Mouse (Mus musculus) lung, adult 2 months (tissue): ENCODE data around the gene Rtn1. TPM values are rescaled to one million over a fixed set of nuclear protein-coding genes. Genes with fewer than 3 reads are reported as not detected.

Source experiments
- DNase-seq: peaks from one replicate; pipeline ENCODE4 v3.0.0; 2022
- H3K4me1 ChIP-seq: fragments of 200-500 bp; 2 replicates; pipeline ENCODE4 v1.6.1; 2011; ENCODE audit warnings: low read length; ENCODE audit not compliant: control insufficient read depth, insufficient read depth
- H3K4me3 ChIP-seq: fragments of 200-500 bp; replicated peaks from 2 replicates; pipeline ENCODE3; 2011; ENCODE audit warnings: low read depth, mild to moderate bottlenecking, control low read depth, low read length; ENCODE audit errors: extremely low read depth
- CTCF ChIP-seq: fragments of 200-500 bp; IDR thresholded peaks from 2 replicates; pipeline ENCODE4 v1.5.1; 2011; ENCODE audit warnings: mild to moderate bottlenecking, low read length, control low read depth; ENCODE audit not compliant: insufficient read depth
- POLR2A ChIP-seq: fragments of 200-500 bp; IDR thresholded peaks from 2 replicates; pipeline ENCODE4 v1.6.1; 2011; ENCODE audit warnings: low read depth, mild to moderate bottlenecking, control low read depth, low read length, borderline replicate concordance; ENCODE audit errors: extremely low read depth
- WGBS: fragments of 180-500 bp; shearing (Covaris S2); methylation state at CpG from one replicate; pipeline ENCODE4 v1.1.7; 2018; 5-methylcytosine and 5-hydroxymethylcytosine counted together
- polyA plus RNA-seq: library from polyadenylated mRNA; depleted of rRNA; stranded (reverse); fragments of >200 nt; gene quantifications from 2 replicates; pipeline ENCODE4 v1.2.3, GENCODE M21; 2012

Gene Rtn1
- polyA plus RNA-seq, 1 experiment = 9.2 TPM

DNA sequence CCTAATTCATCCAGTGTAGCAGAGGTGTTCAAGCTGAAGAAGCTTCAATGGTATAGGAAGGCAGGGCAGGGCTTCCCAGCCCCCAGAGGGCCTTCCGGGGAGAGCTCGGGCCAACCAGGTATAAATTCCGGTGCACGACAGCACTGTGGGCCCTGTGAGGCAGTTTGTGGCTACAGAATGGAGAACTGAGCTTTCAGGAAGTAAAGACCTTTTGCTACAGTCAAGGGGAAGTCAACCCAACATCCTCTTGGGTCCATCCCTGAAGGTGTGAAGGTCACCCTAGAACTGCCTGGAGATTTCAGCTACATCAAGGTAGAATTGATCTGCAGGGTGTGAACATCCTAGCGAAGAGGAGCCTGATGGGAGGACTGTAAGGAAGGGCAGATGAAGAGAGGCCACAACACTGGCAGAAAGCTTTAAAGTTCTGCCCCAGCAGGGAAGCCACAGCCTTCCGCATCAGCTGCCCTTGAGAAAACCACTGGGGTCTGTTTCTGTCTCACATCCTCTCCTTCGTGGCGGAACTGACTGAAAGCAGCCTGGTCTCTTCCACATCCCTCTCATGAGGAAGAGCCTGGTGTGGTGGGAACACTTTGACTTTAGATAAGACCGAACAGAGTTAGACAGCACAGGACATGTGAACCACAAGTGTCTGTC, 47.0 kb downstream of the Rtn1 start:
- TF ChIP-seq POLR2A (no peak), CTCF (no peak)
- H3K4me1 ChIP-seq = 0 out of 2 replicates have a peak, but pooled peaks cover 2% of the 10 kb centered on the region
- no peak for DNase-seq
- no peak overlapping the region for H3K4me3 ChIP-seq
- WGBS = 66% methylated on average over 9 of the region's 9 CpGs

DNA sequence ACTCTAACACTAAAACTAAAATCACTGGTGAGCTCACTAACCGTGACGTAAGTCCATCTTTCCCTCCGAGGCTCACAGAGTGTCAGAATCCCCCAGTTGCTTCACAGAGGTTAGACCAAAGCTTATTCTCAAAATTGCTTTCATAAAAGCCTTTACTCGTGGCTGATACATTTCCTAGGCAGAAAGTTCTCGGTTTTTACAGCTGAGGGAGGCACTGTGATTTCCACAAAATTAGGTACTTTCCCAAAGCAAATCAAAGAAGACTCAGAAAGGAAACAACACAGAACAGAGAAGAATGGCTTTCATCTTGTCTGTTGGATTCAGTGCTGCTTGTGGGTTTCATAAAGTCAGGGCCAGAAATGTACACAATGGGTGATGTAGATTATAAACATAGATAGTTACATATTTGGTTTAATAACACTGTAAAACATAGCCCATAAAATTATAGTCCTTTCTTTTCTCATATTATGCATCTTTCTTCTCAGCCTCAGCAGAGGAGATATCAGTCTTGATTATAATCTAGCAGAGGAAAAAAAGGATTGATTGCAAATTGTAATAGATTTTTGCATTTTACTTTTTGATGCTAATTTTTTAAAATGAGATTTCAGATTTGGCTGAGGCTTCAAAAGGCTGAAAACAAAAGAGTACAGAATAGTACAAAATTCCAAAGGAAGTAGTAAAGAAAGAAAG, 47.8 kb downstream of the Rtn1 start:
- H3K4me1 ChIP-seq = 0 out of 2 replicates have a peak, but pooled peaks cover 2% of the 10 kb centered on the region
- H3K4me3 ChIP-seq = no peak overlapping the region
- 54% methylated on average over 5 of the region's 5 CpGs for WGBS
- DNase-seq = no peak
- no peak for TF ChIP-seq POLR2A
- no peak for TF ChIP-seq CTCF

DNA sequence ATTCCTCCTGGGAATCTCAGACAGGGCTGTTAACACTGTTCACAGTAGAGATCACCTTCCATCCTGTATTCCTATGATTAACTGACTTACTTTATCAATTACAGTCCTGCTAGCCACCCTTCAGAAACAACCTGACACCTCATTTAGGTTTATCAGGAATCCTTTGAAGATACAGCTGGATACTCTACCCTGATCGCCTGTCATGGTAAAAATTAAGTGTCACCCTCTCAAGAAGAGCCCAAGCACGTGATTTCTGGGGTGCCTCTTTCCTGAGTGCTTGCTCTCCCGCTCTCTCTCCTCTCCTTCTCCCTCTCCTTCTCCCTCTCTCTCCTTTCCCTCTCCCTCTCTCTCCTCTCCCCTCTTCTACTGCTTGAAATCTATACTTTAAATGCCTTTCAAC, 49.0 kb downstream of the Rtn1 start:
- DNase-seq = no peak
- WGBS = 56% methylated on average over 3 of the region's 3 CpGs
- TF ChIP-seq CTCF = no peak
- Histone ChIP-seq H3K4me1 (0 out of 2 replicates have a peak, but pooled peaks cover 2% of the 10 kb centered on the region), H3K4me3 (no peak overlapping the region)

DNA sequence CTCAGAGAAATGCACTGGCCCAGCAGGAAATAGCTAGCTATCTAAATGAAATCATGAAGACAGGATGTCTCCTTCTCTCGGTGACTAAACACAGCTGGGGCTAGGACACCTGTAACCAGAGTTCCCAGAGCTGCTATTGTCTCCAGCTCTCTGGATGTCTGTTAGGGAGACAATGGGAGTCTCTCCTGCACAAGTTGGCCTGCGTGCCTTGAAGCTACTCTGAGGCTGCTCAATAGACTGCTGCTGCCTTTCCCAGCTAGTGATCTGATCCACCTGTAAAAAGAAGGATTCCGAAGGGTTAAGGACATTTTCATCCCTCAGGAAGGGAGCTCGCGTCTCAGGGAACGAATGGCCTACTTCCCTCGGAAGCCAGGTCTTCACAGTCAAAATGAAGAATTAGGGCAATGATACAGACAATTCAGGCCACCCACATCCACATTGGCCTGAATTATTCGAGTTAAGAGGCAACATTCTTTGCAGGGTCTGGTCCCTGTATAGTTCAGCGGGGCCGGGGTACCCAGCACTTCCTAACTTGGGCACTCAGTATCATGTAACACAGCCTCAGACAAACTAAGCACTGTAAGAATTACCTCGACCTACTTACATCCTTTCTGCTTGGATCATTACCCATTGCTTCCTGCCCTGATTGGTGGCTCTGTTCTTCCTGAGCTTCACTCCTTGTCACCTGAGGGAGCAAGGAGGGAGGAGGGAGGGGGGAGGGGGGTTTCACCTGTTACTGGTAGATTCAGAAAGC, 51.0 kb downstream of the Rtn1 start:
- no peak for DNase-seq
- 44% methylated on average over 11 of the region's 11 CpGs for WGBS
- Histone ChIP-seq H3K4me3 (no peak overlapping the region), H3K4me1 (0 out of 2 replicates have a peak, but pooled peaks cover 2% of the 10 kb centered on the region)
- no peak for TF ChIP-seq POLR2A
- no peak for TF ChIP-seq CTCF

DNA sequence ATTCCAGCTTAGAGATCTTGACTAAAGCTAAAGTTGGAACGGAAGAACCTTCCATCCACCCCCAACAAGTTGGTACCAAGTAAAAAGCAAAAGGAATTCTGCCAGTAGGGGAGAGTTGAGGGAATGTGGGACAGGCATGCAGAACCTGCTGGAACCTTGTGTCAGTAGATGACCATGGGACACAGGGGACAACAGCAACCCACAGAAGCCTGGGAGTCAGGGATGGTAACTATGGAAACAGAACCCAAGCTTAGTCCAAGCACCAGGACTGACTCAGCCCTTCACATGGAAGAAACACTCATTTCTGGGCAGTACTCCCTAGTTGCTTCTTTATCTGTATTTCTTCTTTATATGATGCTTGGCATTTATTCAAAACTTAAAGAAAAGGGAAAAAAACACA, 54.6 kb downstream of the Rtn1 start:
- DNase-seq = no peak
- no peak overlapping the region for H3K4me3 ChIP-seq
- TF ChIP-seq CTCF = no peak
- no peak for TF ChIP-seq POLR2A
- WGBS = 94% methylated on average over 1 of the region's 1 CpGs
- H3K4me1 ChIP-seq = 0 out of 2 replicates have a peak, but pooled peaks cover 2% of the 10 kb centered on the region

- Histone ChIP-seq H3K4me1 (0 out of 2 replicates have a peak, but pooled peaks cover 2% of the 10 kb centered on the region), H3K4me3 (no peak overlapping the region)
- DNase-seq = no peak
- 86% methylated on average over 1 of the region's 1 CpGs for WGBS
- no peak for TF ChIP-seq CTCF
- TF ChIP-seq POLR2A = no peak
These were observed 55.3 kb downstream of the Rtn1 start for GRCm38 (mm10) chr12:72353506-72353905.

- no peak for DNase-seq
- Histone ChIP-seq H3K4me1 (no peaks in the 10 kb centered on the region), H3K4me3 (no peak overlapping the region)
- TF ChIP-seq CTCF (no peak), POLR2A (no peak)
- 77% methylated on average over 8 of the region's 8 CpGs for WGBS
These were observed 60.3 kb downstream of the Rtn1 start for GRCm38 (mm10) chr12:72348508-72348907.

DNA sequence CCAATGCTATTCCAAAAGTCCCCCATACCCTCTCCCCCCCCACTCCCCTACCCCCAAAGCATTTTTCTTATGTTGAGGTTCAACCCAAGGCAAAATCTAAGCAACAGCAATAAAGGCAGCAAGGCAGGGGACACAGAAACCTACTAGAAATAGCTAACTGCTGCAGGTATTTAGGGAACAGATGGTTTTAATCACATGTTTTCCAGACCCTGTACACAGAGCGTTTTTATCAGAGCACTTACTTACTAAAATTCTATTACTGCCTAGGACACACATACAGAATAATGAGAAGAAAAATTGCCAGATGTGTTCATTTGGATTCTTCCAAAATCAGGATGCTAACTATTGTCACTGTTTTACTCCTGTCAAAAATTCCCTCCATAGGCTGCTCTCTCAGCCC, 61.7 kb downstream of the Rtn1 start:
- WGBS = 82% methylated on average over 1 of the region's 1 CpGs
- no peak for DNase-seq
- no peak for TF ChIP-seq CTCF
- TF ChIP-seq POLR2A = no peak
- H3K4me1 ChIP-seq = no peaks in the 10 kb centered on the region
- H3K4me3 ChIP-seq = no peak overlapping the region

GRCm38 (mm10) chr12:72343639-72344038, 65.2 kb downstream of the Rtn1 start:
- Histone ChIP-seq H3K4me1 (no peaks in the 10 kb centered on the region), H3K4me3 (no peak overlapping the region)
- 48% methylated on average over 2 of the region's 2 CpGs for WGBS
- TF ChIP-seq POLR2A (no peak), CTCF (no peak)
- no peak for DNase-seq
